Mouse (Mus musculus) liver, postnatal 0 days (tissue): ENCODE measurements around the gene Zdhhc6. TPM values are rescaled to one million over a fixed set of nuclear protein-coding genes. Genes with fewer than 3 reads are reported as not detected.

Experiments used
- ATAC-seq: fragments of 200-750 bp; cut with Nextera tagmentation; 2 replicates; pipeline ENCODE4 v1.8.0; 2017; ENCODE audit warnings: mild to moderate bottlenecking, moderate library complexity
- DNase-seq: peaks from one replicate; pipeline ENCODE4 v3.0.0-alpha.2; 2016
- H3K27ac ChIP-seq: fragments of 300-500 bp; sonication (generic); 2 replicates; pipeline ENCODE4 v1.5.1; 2014; ENCODE audit warnings: antibody characterized with exemption, moderate library complexity, mild to moderate bottlenecking, low read depth
- H3K27me3 ChIP-seq: fragments of 300-500 bp; sonication (generic); 2 replicates; pipeline ENCODE4 v1.6.1; 2014; ENCODE audit warnings: low read length, control low read depth, mixed read lengths; ENCODE audit not compliant: insufficient read depth
- H3K36me3 ChIP-seq: fragments of 300-500 bp; sonication (generic); replicated peaks from 2 replicates; pipeline ENCODE4 v1.6.1; 2014; ENCODE audit warnings: mild to moderate bottlenecking, control low read depth, low read length, moderate library complexity, mixed read lengths; ENCODE audit not compliant: insufficient read depth
- H3K4me1 ChIP-seq: fragments of 300-500 bp; sonication (generic); 2 replicates; pipeline ENCODE4 v1.6.1; 2014; ENCODE audit warnings: antibody characterized with exemption, mild to moderate bottlenecking, control low read depth; ENCODE audit not compliant: insufficient read depth
- H3K4me2 ChIP-seq: fragments of 300-500 bp; sonication (generic); 2 replicates; pipeline ENCODE4 v1.6.1; 2014; ENCODE audit warnings: low read depth, mild to moderate bottlenecking, low read length, moderate library complexity, mixed read lengths
- H3K4me3 ChIP-seq: fragments of 300-500 bp; sonication (generic); 2 replicates; pipeline ENCODE4 v1.5.1; 2014; ENCODE audit warnings: low read depth, low read length
- H3K9ac ChIP-seq: fragments of 300-500 bp; sonication (generic); replicated peaks from 2 replicates; pipeline ENCODE4 v1.6.1; 2014; ENCODE audit warnings: mild to moderate bottlenecking, moderate library complexity
- H3K9me3 ChIP-seq: fragments of 300-500 bp; sonication (generic); 2 replicates; pipeline ENCODE4 v1.6.1; 2016; ENCODE audit warnings: mild to moderate bottlenecking, control low read depth, low read length, mixed read lengths
- CTCF ChIP-seq: sonication (generic); IDR thresholded peaks from 2 replicates; pipeline ENCODE4 v1.5.1; 2016; ENCODE audit warnings: antibody characterized with exemption, low read depth
- EP300 ChIP-seq: IDR thresholded peaks from 2 replicates; pipeline ENCODE4 v1.6.1; 2016; ENCODE audit warnings: antibody characterized with exemption, low read depth, mild to moderate bottlenecking
- WGBS: fragments of 180-500 bp; shearing (Covaris S2); extraction: QIAGEN DNeasy Blood & Tissue Kit; methylation state at CpG from one replicate; pipeline ENCODE4 v1.1.7; 2014; ENCODE audit not compliant: insufficient replicate concordance; 5-methylcytosine and 5-hydroxymethylcytosine counted together
- polyA plus RNA-seq: library from polyadenylated mRNA; unstranded; fragments of >200 nt; fragmentation: Nextera tagmentation; extraction: Ambion mirVana; gene quantifications from 2 replicates; pipeline ENCODE4 v1.2.1, GENCODE M21; 2015

The Zdhhc6 gene
- polyA plus RNA-seq, 1 experiment from 2014 or later, result 49.0 TPM

- Histone ChIP-seq H3K9ac (no peak overlapping the region), H3K27ac (peak overlapping the region; percentile 74), H3K4me2 (no peak overlapping the region), H3K27me3 (no peaks in the 10 kb centered on the region), H3K9me3 (no peaks in the 10 kb centered on the region), H3K4me1 (peaks cover 29% of the 10 kb centered on the region), H3K4me3 (no peak overlapping the region), H3K36me3 (peaks cover 55% of the 10 kb centered on the region)
- ATAC-seq, result no peak
- 69% methylated on average over 4 of the region's 4 CpGs for WGBS
- TF ChIP-seq EP300, result no peak
- no peak for DNase-seq
These were observed 39.7 kb downstream of the Zdhhc6 start for GRCm38 (mm10) chr19:55276100-55276499.

GRCm38 (mm10) chr19:55273340-55273739 lies 42.5 kb downstream of the Zdhhc6 start:
- Histone ChIP-seq H3K4me3 (no peak overlapping the region), H3K9ac (no peak overlapping the region), H3K9me3 (no peaks in the 10 kb centered on the region), H3K27ac (peak overlapping the region; percentile 41; the same call in 1 of the 2 replicates), H3K36me3 (peaks cover 56% of the 10 kb centered on the region), H3K27me3 (no peaks in the 10 kb centered on the region), H3K4me1 (peaks cover 33% of the 10 kb centered on the region), H3K4me2 (no peak overlapping the region)
- DNase-seq, result no peak
- TF ChIP-seq EP300 (peak; percentile 96), CTCF (no peak)
- WGBS, result 45% methylated on average over 6 of the region's 6 CpGs
- ATAC-seq, result peak; percentile 41

- 50% methylated on average over 3 of the region's 3 CpGs for WGBS
- no peaks in the 10 kb centered on the region for H3K27me3 ChIP-seq
- TF ChIP-seq CTCF (no peak), EP300 (no peak)
- peaks cover 50% of the 10 kb centered on the region for H3K36me3 ChIP-seq
- no peak overlapping the region for H3K4me2 ChIP-seq
- H3K9me3 ChIP-seq, result no peaks in the 10 kb centered on the region
- H3K4me1 ChIP-seq, result peaks cover 49% of the 10 kb centered on the region
- ATAC-seq, result no peak
- H3K9ac ChIP-seq, result no peak overlapping the region
- DNase-seq, result no peak
- H3K27ac ChIP-seq, result no peak overlapping the region
- H3K4me3 ChIP-seq, result no peak overlapping the region
These were observed 44.4 kb downstream of the Zdhhc6 start for GRCm38 (mm10) chr19:55271448-55271847.

GRCm38 (mm10) chr19:55269051-55269450 lies 46.8 kb downstream of the Zdhhc6 start:
- no peaks in the 10 kb centered on the region for H3K27me3 ChIP-seq
- peak overlapping the region; percentile 60; the same call in 1 of the 2 replicates for H3K27ac ChIP-seq
- no peak overlapping the region for H3K4me3 ChIP-seq
- H3K4me2 ChIP-seq, result no peak overlapping the region
- peaks cover 35% of the 10 kb centered on the region for H3K4me1 ChIP-seq
- no peaks in the 10 kb centered on the region for H3K9me3 ChIP-seq
- H3K36me3 ChIP-seq, result peaks cover 45% of the 10 kb centered on the region
- no peak for TF ChIP-seq CTCF
- DNase-seq (no peak), ATAC-seq (no peak)
- no peak overlapping the region for H3K9ac ChIP-seq
- 75% methylated on average over 5 of the region's 5 CpGs for WGBS

GRCm38 (mm10) chr19:55268150-55268549 lies 47.7 kb downstream of the Zdhhc6 start:
- no peak overlapping the region for H3K4me3 ChIP-seq
- H3K36me3 ChIP-seq, result peaks cover 41% of the 10 kb centered on the region
- ATAC-seq (peak; percentile 32; the same call in 1 of the 2 replicates), DNase-seq (no peak)
- H3K9ac ChIP-seq, result no peak overlapping the region
- H3K4me2 ChIP-seq, result peak overlapping the region; percentile 22; the same call in 1 of the 2 replicates
- 52% methylated on average over 3 of the region's 3 CpGs for WGBS
- peak overlapping the region; percentile 51 for H3K27ac ChIP-seq
- no peaks in the 10 kb centered on the region for H3K9me3 ChIP-seq
- TF ChIP-seq CTCF (no peak), EP300 (no peak)
- H3K4me1 ChIP-seq, result peaks cover 28% of the 10 kb centered on the region
- H3K27me3 ChIP-seq, result no peaks in the 10 kb centered on the region

- Histone ChIP-seq H3K9ac (no peak overlapping the region), H3K27me3 (no peaks in the 10 kb centered on the region), H3K36me3 (peaks cover 33% of the 10 kb centered on the region), H3K4me1 (peaks cover 28% of the 10 kb centered on the region), H3K27ac (no peak overlapping the region), H3K4me3 (no peak overlapping the region), H3K4me2 (no peak overlapping the region), H3K9me3 (no peaks in the 10 kb centered on the region)
- no peak for TF ChIP-seq EP300
- no peak for TF ChIP-seq CTCF
- DNase-seq (no peak), ATAC-seq (no peak)
- WGBS, result 83% methylated on average over 3 of the region's 3 CpGs
These were observed 49.0 kb downstream of the Zdhhc6 start for GRCm38 (mm10) chr19:55266786-55267185.

GRCm38 (mm10) chr19:55265269-55265668 lies 50.6 kb downstream of the Zdhhc6 start:
- peaks cover 20% of the 10 kb centered on the region for H3K36me3 ChIP-seq
- H3K9ac ChIP-seq, result no peak overlapping the region
- peaks cover 30% of the 10 kb centered on the region for H3K4me1 ChIP-seq
- H3K4me2 ChIP-seq, result no peak overlapping the region
- DNase-seq (no peak), ATAC-seq (no peak)
- no peaks in the 10 kb centered on the region for H3K27me3 ChIP-seq
- H3K9me3 ChIP-seq, result no peaks in the 10 kb centered on the region
- TF ChIP-seq CTCF, result no peak
- TF ChIP-seq EP300, result no peak
- 47% methylated on average over 3 of the region's 3 CpGs for WGBS
- no peak overlapping the region for H3K27ac ChIP-seq
- no peak overlapping the region for H3K4me3 ChIP-seq
